Mouse (Mus musculus) cortical plate, adult 2 months (tissue): ENCODE results near the gene Nectin1.

Source experiments
- CTCF ChIP-seq: fragments of 200-500 bp; IDR thresholded peaks from 2 replicates; pipeline ENCODE4 v1.5.1; 2011; ENCODE audit warnings: mild to moderate bottlenecking, control low read depth, low read length; ENCODE audit not compliant: insufficient read depth; ENCODE audit errors: extremely low read depth
- POLR2A ChIP-seq: fragments of 200-500 bp; IDR thresholded peaks from 2 replicates; pipeline ENCODE4 v1.6.1; 2011; ENCODE audit warnings: mild to moderate bottlenecking, low read length, control low read depth; ENCODE audit not compliant: insufficient read depth; ENCODE audit errors: extremely low read depth

- TF ChIP-seq POLR2A (no peak), CTCF (no peak)
These were observed 64.8 kb downstream of the Nectin1 start for GRCm38 (mm10) chr9:43808546-43808945.
